Mouse (Mus musculus): ENCODE results near the gene Gtf2ird2.

Gene Gtf2ird2

GRCm38 (mm10) chr5:134233244-134233651 lies 49.4 kb downstream of the Gtf2ird2 start:
- in situ Hi-C loops (cut with MboI) = no loop called here

GRCm38 (mm10) chr5:134234205-134234604 lies 50.4 kb downstream of the Gtf2ird2 start:
- in situ Hi-C loops (cut with MboI) = no loop called here

GRCm38 (mm10) chr5:134235111-134235510 lies 51.3 kb downstream of the Gtf2ird2 start:
- in situ Hi-C loops (cut with MboI) = no loop called here

GRCm38 (mm10) chr5:134236241-134236640 lies 52.4 kb downstream of the Gtf2ird2 start:
- in situ Hi-C loops (cut with MboI) = no loop called here

- in situ Hi-C loops (cut with MboI) = no loop called here
Observed at GRCm38 (mm10) chr5:134236796-134237195, 53.0 kb downstream of the Gtf2ird2 start.

- in situ Hi-C loops (cut with MboI) = no loop called here
Observed at GRCm38 (mm10) chr5:134237508-134237907, 53.7 kb downstream of the Gtf2ird2 start.

- in situ Hi-C loops (cut with MboI) = no loop called here
Observed at GRCm38 (mm10) chr5:134237936-134238760, 54.3 kb downstream of the Gtf2ird2 start.

- in situ Hi-C loops (cut with MboI) = no loop called here
Observed at GRCm38 (mm10) chr5:134241831-134242230, 58.0 kb downstream of the Gtf2ird2 start.

GRCm38 (mm10) chr5:134243661-134244436 lies 60.0 kb downstream of the Gtf2ird2 start:
- in situ Hi-C loops (cut with MboI) = no loop called here

- in situ Hi-C loops (cut with MboI) = no loop called here
Observed at GRCm38 (mm10) chr5:134244890-134245289, 61.1 kb downstream of the Gtf2ird2 start.

- in situ Hi-C loops (cut with MboI) = no loop called here
Observed at GRCm38 (mm10) chr5:134246146-134246545, 62.3 kb downstream of the Gtf2ird2 start.

GRCm38 (mm10) chr5:134248608-134249244 lies 64.9 kb downstream of the Gtf2ird2 start:
- in situ Hi-C loops (cut with MboI) = no loop called here

GRCm38 (mm10) chr5:134249245-134249649 lies 65.4 kb downstream of the Gtf2ird2 start:
- in situ Hi-C loops (cut with MboI) = no loop called here

- in situ Hi-C loops (cut with MboI) = no loop called here
Observed at GRCm38 (mm10) chr5:134250601-134251000, 66.8 kb downstream of the Gtf2ird2 start.

GRCm38 (mm10) chr5:134251083-134251482 lies 67.3 kb downstream of the Gtf2ird2 start:
- in situ Hi-C loops (cut with MboI) = no loop called here

- in situ Hi-C loops (cut with MboI) = no loop called here
Observed at GRCm38 (mm10) chr5:134253806-134254205, 70.0 kb downstream of the Gtf2ird2 start.

- in situ Hi-C loops (cut with MboI) = no loop called here
Observed at GRCm38 (mm10) chr5:134255294-134255693, 71.5 kb downstream of the Gtf2ird2 start.

- in situ Hi-C loops (cut with MboI) = no loop called here
Observed at GRCm38 (mm10) chr5:134257349-134258031, 73.7 kb downstream of the Gtf2ird2 start.

GRCm38 (mm10) chr5:134258395-134258794 lies 74.6 kb downstream of the Gtf2ird2 start:
- in situ Hi-C loops (cut with MboI) = no loop called here

GRCm38 (mm10) chr5:134258934-134259333 lies 75.1 kb downstream of the Gtf2ird2 start:
- in situ Hi-C loops (cut with MboI) = no loop called here

- in situ Hi-C loops (cut with MboI) = no loop called here
Observed at GRCm38 (mm10) chr5:134260001-134260636, 76.3 kb downstream of the Gtf2ird2 start.
